Mouse (Mus musculus): ENCODE results near the gene Ppp3cb.
A peak's percentile ranks its signal among the peaks of the same experiment; 100 is the strongest.
"Not testable (repeated sequence)": the region's sequence is repeated elsewhere in the genome, so short reads cannot be mapped to it uniquely, and the experiment has no call there.

Gene Ppp3cb

GRCm38 (mm10) chr14:20546415-20546814 lies at the start of gene Ppp3cb:
Ppp3cb (minus strand) TSS chr14:20546573.
- DNase-seq: peak; percentile 72 to 73

- DNase-seq: no peak
Measured at GRCm38 (mm10) chr14:20595781-20596180, 49.4 kb upstream of the Ppp3cb start.

DNA sequence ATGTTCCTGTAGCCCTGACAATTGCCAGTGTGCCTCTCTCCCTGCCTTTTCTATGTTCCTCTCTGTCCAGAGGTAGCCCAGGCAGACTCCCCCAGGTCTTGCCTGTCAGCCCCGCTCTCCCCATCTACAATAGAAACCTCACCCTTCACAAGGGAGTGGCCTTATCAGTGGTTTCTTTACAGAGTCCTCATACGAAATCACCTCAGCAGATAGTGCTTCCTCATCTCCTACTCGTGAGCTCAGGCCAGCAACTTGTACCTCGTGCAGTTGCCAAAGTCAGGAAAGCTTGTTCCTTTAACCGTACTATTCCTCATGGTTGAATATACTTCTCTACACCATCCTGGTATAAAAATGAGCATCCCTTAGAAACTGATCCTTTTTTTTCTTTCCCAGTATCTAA lies 41.1 kb upstream of the Ppp3cb start:
- no peak for DNase-seq

- DNase-seq: no peak
Measured at GRCm38 (mm10) chr14:20578822-20579407, 32.5 kb upstream of the Ppp3cb start.

- peak; percentile 27 to 69 for DNase-seq
Measured at GRCm38 (mm10) chr14:20576179-20576578, 29.8 kb upstream of the Ppp3cb start.

- not testable (repeated sequence) for DNase-seq
Measured at GRCm38 (mm10) chr14:20573196-20573595, 26.8 kb upstream of the Ppp3cb start.

GRCm38 (mm10) chr14:20565256-20566021 lies 19.1 kb upstream of the Ppp3cb start:
- DNase-seq: no peak

DNA sequence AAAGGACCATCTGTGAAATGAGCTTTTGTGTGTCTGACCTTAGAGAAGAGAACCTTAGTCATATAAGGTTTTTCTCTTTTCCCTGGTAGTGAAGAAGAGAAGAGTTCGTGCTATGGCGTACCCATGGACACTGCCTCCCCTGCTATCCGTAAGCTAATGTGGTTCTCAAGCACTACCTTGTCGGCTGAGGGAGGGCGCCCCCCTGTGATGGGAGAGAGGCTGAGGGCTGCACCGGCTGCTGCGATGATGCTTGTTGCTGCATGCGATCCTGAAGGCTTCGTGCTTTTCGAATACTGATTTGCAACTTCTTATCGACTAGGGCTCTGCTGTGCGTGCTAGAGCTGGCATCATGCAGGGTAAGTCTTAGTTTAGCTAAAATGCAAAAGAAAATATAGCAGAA lies 18.3 kb upstream of the Ppp3cb start:
- no peak for DNase-seq

DNA sequence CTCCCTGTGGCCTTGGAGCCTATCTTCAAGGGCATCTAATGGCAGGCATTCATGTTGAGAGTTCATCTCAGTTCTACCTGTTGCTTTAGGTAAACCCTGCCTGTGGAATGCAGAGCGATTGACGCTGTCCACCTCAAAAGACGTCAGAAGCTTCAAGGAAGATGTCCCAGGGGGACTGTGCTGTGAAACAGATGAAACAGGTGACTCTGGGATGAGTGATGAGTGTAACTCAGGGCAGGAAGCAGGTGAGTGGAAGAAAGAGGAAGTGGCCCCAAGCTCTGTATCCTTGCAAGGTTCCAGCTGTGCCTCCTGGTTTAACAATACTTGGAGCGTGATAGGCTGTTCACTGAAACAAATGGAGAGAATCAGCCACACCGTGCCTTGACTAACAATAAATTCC lies 15.5 kb upstream of the Ppp3cb start:
- DNase-seq: no peak

- no peak for DNase-seq
Measured at GRCm38 (mm10) chr14:20550136-20550535, 3.8 kb upstream of the Ppp3cb start.

DNA sequence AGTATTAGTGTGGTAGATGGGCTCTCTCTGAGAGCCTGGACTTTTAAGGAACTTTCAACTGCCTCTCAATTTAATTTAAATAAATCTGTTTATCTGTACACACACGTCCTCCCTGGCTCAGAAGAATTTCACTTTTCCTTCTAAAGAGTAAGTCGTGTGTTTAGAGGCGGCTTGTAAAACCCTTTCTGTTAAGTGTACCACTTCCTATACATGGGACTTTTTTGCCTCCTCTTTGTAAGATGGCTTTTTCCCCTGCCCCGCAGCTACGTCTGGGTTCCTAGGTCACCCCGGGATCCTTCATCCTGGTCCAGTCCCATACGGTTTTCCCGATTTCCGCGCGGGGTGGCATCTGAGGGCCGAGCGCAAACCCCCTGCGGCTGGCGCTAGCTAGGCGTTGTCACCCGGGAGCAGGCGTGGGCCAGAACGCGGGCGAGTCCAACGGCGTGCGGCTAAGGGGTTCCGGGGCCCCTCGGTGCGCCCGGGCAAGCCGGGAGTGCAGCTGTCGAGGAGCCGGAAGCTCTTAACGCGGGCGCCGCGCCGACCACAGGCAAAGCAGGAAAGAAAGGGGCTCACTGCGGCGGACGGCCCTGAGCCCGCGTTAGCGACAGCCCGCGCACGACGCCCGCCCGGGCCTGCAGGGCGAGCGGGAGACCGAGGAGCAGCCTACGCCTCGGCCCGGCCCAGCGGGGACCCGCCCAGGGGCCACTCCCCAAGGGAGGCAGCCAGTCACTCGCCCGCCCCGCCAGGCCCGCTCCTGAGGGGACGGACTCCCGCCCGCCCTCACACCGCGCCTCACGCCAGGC lies 643 bp downstream of the Ppp3cb start:
- DNase-seq: peak; percentile 81 to 82

DNA sequence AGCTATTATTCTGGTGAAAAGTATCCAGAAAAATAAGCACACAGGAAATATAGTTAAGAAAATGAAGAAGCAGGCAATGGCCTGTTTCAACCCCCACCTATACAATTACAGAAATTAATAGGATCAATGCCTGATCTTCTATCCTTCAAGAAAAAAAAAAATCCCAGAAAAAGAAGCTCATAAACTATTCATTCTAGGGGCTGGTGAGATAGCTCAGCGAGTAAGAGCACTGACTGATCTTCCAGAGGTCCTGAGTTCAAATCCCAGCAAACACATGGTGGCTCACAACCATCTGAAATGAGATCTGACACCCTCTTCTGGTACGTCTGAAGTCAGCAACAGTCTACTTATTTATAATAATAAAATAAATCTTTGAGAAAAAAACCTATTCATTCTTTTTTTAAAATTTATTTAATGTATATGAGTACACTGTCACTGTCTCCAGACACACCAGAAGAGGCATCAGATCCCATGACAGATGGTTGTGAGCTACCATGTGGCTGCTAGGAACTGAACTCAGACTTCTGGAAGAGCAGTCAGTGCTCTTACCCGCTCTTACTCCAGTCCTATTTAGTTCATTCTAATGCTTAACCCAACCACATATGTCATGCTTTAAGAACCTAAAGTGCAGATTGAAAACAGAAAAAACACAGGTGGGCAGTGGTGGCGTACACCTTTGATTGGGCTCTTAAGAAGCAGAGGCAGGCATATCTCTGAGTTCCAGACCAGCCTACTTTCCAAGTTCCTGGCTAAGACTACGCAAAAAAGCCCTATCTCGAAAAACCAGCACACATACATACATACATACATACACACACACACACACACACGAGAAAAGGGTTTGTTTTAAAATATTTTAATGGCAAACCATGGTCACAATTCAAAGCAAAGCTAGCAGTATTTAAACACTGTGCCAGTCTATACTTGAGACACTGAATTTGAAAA lies 1.6 kb downstream of the Ppp3cb start:
- DNase-seq: no peak

GRCm38 (mm10) chr14:20529643-20530042 lies 16.7 kb downstream of the Ppp3cb start:
- DNase-seq: no peak

GRCm38 (mm10) chr14:20520179-20520578 lies 26.2 kb downstream of the Ppp3cb start:
- no peak for DNase-seq

DNA sequence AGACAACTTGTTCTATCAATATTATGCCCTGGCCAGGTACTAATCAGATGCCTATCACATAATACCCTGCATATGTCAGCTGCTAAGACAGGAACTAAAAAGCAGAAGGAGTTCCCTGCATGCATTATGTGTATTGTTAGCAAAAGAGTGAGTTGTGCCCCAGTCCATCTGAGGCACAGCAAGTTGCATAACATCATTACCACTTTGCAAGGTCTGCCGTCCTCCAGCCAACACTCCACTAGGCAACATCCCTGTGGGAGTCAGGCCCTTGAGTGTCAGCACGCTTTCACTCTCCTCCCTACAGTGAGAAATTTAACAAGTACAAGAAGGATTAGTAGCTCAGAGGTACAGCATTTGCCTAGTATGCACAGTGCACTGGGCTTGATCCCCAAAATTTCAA lies 37.9 kb downstream of the Ppp3cb start:
- DNase-seq: no peak

DNA sequence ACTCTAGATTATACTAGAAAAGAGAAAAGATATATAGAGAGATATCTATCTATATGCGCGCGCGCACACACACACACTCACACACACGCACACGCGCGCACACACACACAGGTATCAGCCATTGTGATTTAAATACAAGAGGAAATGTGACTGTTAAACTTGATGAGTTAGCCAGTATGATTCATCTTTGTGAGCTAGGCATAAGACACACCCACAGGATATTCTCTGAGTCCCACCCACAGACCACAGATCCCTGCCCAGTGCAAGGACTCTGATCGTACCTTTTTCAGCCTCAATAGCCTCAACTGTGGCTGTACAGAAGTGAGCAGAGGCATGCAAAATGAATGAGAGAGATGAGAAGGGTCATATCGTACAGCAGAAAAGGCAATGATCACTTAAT lies 43.4 kb downstream of the Ppp3cb start:
- DNase-seq: no peak

GRCm38 (mm10) chr14:20499982-20500381 lies 46.4 kb downstream of the Ppp3cb start:
- no peak for DNase-seq

DNA sequence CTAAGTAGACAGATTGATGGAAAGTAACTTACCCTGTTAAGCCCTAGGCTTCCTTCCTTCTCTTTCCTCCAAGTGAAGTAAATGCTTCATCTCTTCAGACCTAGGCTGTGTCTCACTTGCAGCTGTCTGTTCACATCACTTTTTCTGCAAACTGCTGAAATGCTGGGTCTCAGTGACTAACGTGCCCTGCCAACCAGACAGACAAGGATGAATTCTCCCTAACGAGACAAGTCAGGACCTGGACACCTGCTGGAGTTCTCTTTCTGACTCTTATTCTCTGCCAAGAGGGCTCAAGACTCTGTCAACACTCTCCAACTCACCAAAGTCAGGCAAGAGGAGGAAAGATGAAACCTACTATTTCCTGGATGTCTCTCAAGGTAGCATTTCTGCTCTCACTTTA lies 49.8 kb downstream of the Ppp3cb start, which contains the start of gene Mss51:
TSS of gene Mss51 (minus strand) at position 299 of the 400 bp plus-strand sequence.
- DNase-seq: no peak

DNA sequence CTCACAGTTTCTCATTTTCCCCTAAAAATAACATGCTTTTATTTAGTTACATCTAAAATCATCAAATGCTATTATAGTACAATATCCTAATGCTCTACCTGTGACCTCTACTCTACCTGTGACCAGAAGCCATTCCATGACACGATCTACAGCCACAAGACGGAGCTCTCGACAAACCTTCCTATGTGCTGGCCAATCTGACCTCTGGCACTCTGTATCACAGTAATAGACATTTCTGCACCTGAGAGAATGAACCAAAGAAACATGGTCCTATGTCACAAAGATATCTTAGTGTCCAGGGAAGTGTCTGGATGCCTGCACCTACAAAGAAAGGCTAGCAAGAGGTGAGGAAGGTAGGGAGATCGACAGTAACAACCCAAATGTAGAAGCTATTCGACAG lies 60.3 kb downstream of the Ppp3cb start:
- DNase-seq: no peak

DNA sequence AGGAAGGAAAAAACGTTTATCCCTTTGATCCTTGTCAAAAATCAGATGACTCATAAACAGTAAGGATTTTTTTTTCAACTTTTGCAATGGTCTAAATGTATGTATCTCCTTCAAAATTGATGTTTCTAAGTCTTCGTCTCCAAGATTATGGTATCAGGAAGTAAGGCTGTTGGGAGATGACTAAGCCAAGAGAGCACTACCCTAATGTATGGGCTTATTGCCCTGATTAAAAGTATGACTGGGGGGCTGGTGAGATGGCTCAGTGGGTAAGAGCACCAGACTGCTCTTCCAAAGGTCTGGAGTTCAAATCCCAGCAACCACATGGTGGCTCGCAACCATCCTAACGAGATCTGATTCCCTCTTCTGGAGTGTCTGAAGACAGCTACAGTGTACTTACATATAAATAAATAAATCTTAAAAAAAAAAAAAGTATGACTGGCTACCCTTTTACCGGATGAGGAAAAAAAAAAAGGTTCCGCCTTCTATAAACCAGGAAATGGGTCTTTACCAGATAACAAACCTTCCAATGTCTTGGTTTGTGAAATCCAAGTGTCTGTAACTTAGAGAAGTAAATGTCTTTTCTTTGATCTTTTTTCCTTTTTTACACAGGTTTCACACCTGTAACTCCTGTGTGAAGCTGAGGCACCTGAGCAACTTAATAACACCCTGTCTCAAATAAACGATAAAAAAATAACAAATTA lies 64.2 kb downstream of the Ppp3cb start:
- no peak for DNase-seq

GRCm38 (mm10) chr14:20481211-20481610 lies 65.2 kb downstream of the Ppp3cb start:
- DNase-seq: no peak

GRCm38 (mm10) chr14:20480195-20480579 lies 66.2 kb downstream of the Ppp3cb start:
- DNase-seq: no peak
